Mouse (Mus musculus): ENCODE data around the gene Emx1. TPM values are rescaled to one million over a fixed set of nuclear protein-coding genes. Genes with fewer than 3 reads are reported as not detected.

The Emx1 gene
- polyA plus RNA-seq, 1 experiment from 2014 or later = 1.9 TPM

DNA sequence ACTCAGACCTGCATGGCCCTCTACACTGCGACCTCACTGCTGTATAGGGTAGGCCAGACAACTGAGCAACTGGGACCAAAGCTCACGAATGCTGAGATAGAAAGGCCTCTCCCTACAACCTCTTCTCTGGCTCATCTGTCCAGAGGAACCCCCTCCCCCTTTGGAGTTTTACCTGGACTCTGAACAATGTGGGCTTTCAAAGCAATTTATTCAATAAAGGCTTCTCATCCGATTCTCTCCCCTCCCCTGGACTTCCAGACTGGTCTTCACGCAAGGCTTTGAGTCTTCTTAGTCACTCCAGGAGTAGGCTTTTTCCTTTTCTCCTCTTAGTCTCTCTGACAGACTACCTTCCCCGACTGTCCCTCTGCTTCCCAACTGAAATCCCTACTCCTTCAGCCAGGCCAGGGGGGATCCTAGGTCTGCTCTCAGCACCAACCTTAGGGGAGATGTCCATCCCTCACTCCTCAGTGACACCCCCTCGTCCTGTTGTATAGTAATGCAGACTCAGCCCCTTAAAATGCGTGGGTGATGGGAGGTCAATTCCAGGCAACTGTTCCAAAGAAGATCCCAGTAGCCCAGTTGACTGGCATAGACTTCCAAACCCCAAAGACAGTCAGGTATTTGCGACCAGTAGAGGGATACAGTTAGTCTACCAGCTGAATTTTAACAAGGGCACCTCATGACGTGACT is 4.7 kb downstream of the Emx1 start:
- no peak overlapping the region for H3K4me3 ChIP-seq
- H3K36me3 ChIP-seq = no peaks in the 10 kb centered on the region
- H3K27ac ChIP-seq (replicated peaks) = no peak overlapping the region
- 12% methylated on average over 9 of the region's 9 CpGs for WGBS
- H3K9ac ChIP-seq = no peak overlapping the region
- no peak for ATAC-seq (ENCODE audit: low FRiP score, low read depth)
- no peaks in the 10 kb centered on the region for H3K9me3 ChIP-seq
- peaks cover 67% of the 10 kb centered on the region for H3K27me3 ChIP-seq
- no peak overlapping the region for H3K4me2 ChIP-seq
- H3K4me1 ChIP-seq (replicated peaks) = peaks cover 36% of the 10 kb centered on the region

DNA sequence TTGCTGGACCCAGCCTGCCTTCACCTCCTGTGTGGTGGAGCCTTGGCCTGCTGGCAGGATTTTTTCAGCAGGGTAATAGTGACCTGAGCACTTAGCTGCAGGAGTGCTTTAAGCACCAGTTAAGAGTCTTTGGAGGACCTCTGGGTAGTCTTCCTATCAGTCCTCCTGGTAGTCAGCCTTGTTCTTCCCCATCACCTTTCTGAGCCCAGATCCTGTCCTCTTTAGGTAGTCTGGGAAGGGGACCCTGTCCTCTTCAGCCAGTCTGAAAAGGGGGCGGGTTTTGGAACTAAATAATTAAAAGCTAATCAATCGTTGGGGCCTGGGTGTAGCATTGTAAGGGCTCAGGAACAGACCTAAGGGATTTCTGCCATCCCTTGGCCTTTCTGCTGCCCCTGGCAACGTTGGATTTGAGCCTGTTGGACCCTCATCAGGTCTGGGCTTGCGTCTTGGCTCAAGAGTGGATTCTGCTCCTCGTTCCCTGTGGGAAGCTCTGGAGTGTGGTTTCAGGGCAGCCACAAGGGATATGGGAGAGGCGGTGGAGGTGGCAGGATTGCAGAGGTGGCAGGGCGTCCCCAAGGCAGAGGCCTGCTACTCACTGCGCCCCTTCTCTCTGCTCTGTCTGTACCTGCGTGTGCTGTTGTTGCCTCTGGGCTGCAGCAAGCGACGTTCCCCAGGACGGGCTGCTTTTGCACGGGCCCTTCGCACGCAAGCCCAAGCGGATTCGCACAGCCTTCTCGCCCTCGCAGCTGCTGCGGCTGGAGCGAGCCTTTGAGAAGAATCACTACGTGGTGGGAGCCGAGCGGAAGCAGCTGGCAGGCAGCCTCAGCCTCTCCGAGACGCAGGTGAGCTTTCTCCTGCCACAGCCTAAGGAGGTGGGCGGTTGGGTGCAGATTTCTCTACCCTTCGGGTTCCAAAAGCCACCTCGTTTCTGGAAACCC is 6.4 kb downstream of the Emx1 start:
- Histone ChIP-seq H3K27me3 (peaks cover 65% of the 10 kb centered on the region), H3K4me2 (peak overlapping the region; percentile 14; the same call in 1 of the 2 replicates), H3K4me1 (replicated peaks) (peaks cover 18% of the 10 kb centered on the region), H3K9me3 (no peaks in the 10 kb centered on the region), H3K9ac (no peak overlapping the region), H3K27ac (replicated peaks) (no peak overlapping the region), H3K36me3 (no peaks in the 10 kb centered on the region), H3K4me3 (no peak overlapping the region)
- no peak for ATAC-seq (ENCODE audit: low FRiP score, low read depth)
- 5% methylated on average over 29 of the region's 29 CpGs for WGBS

DNA sequence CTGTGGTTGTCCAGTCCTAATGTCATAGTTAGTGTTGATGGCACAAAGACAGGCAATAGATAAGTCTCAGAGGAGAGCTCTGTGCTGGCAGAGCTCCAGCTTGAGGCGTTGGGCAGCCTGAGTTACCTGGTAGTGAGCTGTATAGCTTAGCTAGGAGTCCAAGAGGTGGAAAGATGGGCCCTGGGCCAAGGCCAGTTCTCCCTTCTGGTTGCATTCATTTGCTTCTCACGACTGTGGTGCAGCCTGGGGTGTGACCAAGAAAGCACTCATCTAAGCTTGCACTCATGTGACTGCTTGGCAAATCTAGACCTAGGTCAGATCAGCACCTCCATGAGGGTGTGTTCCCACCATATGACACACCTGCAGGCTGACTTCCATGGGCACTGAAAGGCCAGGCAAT is 10.7 kb downstream of the Emx1 start:
- Histone ChIP-seq H3K9ac (no peak overlapping the region), H3K36me3 (no peaks in the 10 kb centered on the region), H3K4me2 (no peak overlapping the region), H3K4me1 (replicated peaks) (peaks cover 5% of the 10 kb centered on the region; the same call in 1 of the 2 replicates), H3K4me3 (no peak overlapping the region), H3K27ac (replicated peaks) (no peak overlapping the region), H3K27me3 (peaks cover 35% of the 10 kb centered on the region), H3K9me3 (no peaks in the 10 kb centered on the region)
- 66% methylated on average over 2 of the region's 2 CpGs for WGBS
- ATAC-seq (ENCODE audit: low FRiP score, low read depth) = no peak

DNA sequence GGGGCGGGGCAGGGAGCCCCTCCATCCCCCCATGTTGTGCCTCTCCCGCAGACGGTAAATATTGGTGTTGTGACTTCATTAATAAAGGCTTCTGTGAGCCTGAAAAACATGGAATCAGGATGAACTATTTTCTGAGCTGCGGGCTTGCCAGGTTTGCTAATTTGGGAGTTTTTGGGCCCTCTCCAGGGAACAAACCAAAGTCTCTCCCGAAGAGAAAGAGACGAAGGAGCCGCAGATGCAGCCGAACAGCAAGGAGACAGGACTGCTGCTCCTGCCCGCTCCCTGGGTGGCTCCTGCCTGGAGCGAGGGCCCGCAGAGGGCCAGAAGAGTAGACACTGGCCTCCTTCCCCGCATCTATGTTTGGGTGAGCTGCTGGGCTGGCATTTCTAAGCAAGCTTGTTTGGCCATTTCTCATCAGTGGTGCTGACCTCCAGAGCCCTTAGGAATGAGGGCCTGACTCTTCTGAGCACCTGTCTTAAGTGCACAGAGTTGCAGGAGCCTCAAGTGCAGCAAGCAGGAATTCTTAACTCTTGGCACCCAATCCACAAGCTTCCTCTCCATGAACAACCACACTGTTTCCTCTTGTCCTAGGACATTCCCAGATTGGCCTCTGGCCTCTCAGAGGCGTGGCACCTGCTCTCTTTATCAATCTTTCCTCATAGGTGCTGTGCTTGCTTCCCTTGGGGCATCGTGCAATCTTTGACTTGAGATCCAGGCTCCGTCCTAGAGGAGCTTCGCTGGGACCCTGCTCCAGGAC is 19.1 kb downstream of the Emx1 start:
- 42% methylated on average over 16 of the region's 16 CpGs for WGBS
- peaks cover 17% of the 10 kb centered on the region for H3K27me3 ChIP-seq

DNA sequence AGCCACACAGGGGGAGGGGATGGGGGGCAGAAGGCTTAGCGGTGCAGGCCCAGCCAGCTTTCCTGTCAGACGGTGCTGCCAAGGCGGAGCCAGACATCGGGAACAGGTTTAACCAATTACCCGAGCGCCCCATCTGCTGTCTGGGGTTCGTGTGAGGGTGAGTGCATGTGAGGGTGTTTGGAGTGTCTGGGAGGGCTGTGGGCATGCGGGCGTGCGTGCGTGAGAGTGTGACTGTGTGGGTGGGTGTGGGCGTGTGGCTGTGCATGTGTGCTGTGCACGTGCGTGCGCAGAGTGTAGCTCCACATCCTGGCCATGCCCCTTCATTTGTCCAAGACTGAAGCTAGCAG is 19.7 kb downstream of the Emx1 start:
- Histone ChIP-seq H3K4me1 (replicated peaks) (no peaks in the 10 kb centered on the region), H3K27me3 (peaks cover 17% of the 10 kb centered on the region)
- ATAC-seq (ENCODE audit: low FRiP score, low read depth) = no peak

More for the DNA sequence above, 19.1 kb downstream of the Emx1 start:
- H3K36me3 ChIP-seq = no peaks in the 10 kb centered on the region
- H3K9ac ChIP-seq = no peak overlapping the region
- no peaks in the 10 kb centered on the region for H3K4me1 ChIP-seq (replicated peaks)
- no peak for ATAC-seq (ENCODE audit: low FRiP score, low read depth)
- no peak overlapping the region for H3K4me3 ChIP-seq
- no peak overlapping the region for H3K4me2 ChIP-seq
- no peaks in the 10 kb centered on the region for H3K9me3 ChIP-seq
- H3K27ac ChIP-seq (replicated peaks) = no peak overlapping the region

DNA sequence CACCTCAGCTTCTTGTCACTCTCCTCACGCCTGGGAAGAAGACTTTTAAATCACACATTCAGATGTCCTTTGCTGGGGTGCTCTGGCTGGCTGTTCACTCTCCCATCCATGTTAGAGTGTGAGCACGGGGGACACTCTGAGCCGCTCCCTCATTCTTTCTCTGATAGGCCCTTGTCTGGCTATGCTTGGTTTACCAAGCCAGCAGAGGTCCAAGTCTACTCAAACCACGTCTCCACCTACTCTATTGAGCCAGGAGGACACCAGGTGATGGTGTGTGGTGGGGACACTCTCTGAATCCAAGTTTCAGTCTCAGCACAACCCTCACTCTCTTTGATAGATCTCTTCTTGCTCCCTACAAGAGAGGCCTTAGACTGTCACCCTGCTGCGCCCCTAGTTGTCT is 20.1 kb downstream of the Emx1 start:
- WGBS = 74% methylated on average over 5 of the region's 5 CpGs
- H3K4me1 ChIP-seq (replicated peaks) = no peaks in the 10 kb centered on the region
- no peak overlapping the region for H3K9ac ChIP-seq
- H3K36me3 ChIP-seq = no peaks in the 10 kb centered on the region
- no peak overlapping the region for H3K27ac ChIP-seq (replicated peaks)
- H3K4me2 ChIP-seq = no peak overlapping the region
- peaks cover 17% of the 10 kb centered on the region for H3K27me3 ChIP-seq
- no peak for ATAC-seq (ENCODE audit: low FRiP score, low read depth)
- no peak overlapping the region for H3K4me3 ChIP-seq
- no peaks in the 10 kb centered on the region for H3K9me3 ChIP-seq

More for the DNA sequence above, 19.7 kb downstream of the Emx1 start:
- 49% methylated on average over 15 of the region's 15 CpGs for WGBS
- no peak overlapping the region for H3K4me3 ChIP-seq
- H3K9me3 ChIP-seq = no peaks in the 10 kb centered on the region
- H3K36me3 ChIP-seq = no peaks in the 10 kb centered on the region
- no peak overlapping the region for H3K4me2 ChIP-seq
- no peak overlapping the region for H3K9ac ChIP-seq
- no peak overlapping the region for H3K27ac ChIP-seq (replicated peaks)

DNA sequence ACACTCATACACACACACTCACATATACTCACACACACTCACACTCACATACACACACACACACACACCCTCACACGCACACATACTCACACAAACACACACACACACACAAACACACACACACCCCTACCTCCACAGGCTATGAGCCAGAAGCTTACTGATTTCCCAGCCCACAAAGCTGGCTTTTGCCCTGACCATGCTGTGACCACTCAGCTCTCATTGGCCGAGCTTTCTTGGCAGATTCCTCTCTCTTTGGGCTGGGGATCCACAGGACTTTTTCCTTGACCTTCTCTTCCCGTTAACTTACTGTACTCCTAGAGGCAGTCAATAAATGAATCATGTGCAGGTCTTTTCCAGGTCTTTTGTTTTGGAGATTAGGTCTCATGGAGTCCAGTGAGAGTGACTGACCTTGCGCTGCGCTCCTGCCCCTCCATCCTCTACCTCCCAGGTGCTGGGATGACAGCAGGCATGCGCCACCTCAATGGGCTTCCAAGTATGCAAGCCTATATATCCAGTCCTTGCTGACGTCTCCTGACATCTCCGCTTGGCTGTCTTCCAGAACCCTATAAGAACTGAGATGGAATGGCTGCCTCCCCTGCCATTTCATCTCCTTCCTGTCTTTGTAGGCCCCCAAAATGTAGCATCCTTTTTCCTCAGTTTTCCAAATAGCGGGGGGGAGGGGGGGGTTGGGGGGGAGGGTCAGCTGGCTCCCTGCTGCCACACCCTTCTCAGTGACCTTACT is 22.2 kb downstream of the Emx1 start:
- Histone ChIP-seq H3K9ac (no peak overlapping the region), H3K27me3 (peaks cover 17% of the 10 kb centered on the region), H3K36me3 (no peaks in the 10 kb centered on the region), H3K27ac (replicated peaks) (no peak overlapping the region), H3K4me1 (replicated peaks) (no peaks in the 10 kb centered on the region), H3K4me3 (no peak overlapping the region), H3K4me2 (no peak overlapping the region), H3K9me3 (no peaks in the 10 kb centered on the region)
- no peak for ATAC-seq (ENCODE audit: low FRiP score, low read depth)
- 76% methylated on average over 9 of the region's 9 CpGs for WGBS

DNA sequence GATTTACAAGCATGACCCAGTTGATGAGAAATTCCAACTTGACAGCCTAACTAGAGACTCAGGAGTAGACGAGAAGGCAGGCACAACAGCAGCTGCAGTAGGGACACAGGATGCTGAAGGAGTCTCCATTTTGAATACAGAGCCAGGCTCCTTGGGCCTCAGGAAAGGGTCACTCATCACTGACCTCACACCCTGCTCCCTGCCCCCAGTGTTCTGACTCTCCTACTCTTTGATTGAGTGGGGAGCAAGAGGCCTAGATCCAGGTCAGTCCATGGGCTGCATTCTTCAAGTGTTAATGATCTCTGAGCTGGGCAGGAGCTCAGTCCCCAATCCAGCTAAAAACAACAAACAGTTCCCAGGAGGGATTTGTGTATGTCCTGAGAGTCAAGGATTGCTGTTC is 23.4 kb downstream of the Emx1 start:
- peaks cover 9% of the 10 kb centered on the region; the same call in 1 of the 2 replicates for H3K27me3 ChIP-seq
- H3K9ac ChIP-seq = no peak overlapping the region
- no peaks in the 10 kb centered on the region for H3K36me3 ChIP-seq
- no peak overlapping the region for H3K4me2 ChIP-seq
- no peak overlapping the region for H3K27ac ChIP-seq (replicated peaks)
- no peaks in the 10 kb centered on the region for H3K4me1 ChIP-seq (replicated peaks)
- WGBS = 26% methylated on average over 1 of the region's 1 CpGs
- no peaks in the 10 kb centered on the region for H3K9me3 ChIP-seq
- no peak overlapping the region for H3K4me3 ChIP-seq
- no peak for ATAC-seq (ENCODE audit: low FRiP score, low read depth)

DNA sequence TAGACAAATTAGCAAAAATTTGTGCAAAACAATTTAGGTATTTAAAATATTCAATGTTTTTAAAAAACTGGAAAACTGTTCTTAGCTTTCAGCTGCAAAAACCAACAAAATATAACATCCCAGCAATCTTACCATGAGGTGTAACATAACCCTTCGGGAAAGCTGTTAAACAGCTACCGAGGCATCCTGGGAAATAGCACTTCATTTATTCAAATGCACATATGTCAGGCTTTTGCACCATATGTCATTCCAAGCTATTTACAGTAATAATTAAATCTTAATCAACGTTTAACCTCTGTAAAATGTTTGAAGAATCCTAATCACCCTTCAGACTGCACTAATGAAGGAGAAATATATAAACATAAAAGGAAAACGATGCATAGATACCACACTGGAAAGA is 31.0 kb downstream of the Emx1 start:
- Histone ChIP-seq H3K9me3 (no peaks in the 10 kb centered on the region), H3K4me3 (no peak overlapping the region), H3K4me2 (no peak overlapping the region), H3K36me3 (no peaks in the 10 kb centered on the region), H3K4me1 (replicated peaks) (0 out of 2 replicates have a peak, but pooled peaks cover 3% of the 10 kb centered on the region), H3K27me3 (0 out of 2 replicates have a peak, but pooled peaks cover 2% of the 10 kb centered on the region), H3K27ac (replicated peaks) (no peak overlapping the region), H3K9ac (no peak overlapping the region)
- no peak for ATAC-seq (ENCODE audit: low FRiP score, low read depth)
- 47% methylated on average over 4 of the region's 4 CpGs for WGBS

DNA sequence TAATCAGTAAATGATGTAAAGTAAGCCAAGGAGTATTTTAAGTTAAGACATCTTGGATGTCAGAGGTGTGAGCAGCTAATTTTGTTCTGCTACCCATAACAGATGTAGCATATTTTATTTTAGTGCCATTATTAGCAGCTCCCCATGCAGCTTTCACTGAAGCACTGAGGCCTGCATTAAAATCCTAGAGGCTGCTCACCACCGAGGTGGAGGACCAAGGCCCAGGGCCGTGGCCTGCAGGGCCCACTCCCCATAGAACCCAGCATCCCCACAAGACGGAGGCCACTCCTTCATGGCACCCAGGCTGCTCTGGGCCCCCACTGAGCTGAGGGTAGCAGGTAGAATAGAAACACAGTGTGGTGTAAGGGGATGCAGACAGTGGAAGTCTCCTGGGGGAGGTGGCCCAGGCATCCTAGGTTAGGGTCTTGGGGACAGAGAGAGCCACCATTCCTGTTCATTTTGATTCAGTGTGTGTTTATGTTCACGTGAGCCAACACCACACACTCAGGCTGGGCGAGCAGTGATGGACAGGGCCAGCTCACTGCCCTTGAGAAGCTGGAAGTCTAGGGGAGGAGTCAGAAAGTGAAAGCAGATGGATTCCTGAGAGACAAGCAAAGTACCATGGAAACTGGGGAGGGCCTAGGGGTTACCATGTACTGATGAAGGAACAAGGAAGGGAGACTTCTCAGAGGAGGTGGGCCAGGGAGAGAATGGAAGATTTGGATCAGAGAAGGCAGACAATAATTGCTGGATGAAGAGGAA is 31.6 kb downstream of the Emx1 start:
- Histone ChIP-seq H3K4me3 (no peak overlapping the region), H3K9me3 (no peaks in the 10 kb centered on the region), H3K27me3 (0 out of 2 replicates have a peak, but pooled peaks cover 2% of the 10 kb centered on the region), H3K4me1 (replicated peaks) (0 out of 2 replicates have a peak, but pooled peaks cover 3% of the 10 kb centered on the region), H3K9ac (no peak overlapping the region), H3K27ac (replicated peaks) (0 out of 2 replicates have a peak overlapping the region, but pooled peaks have one; percentile 14), H3K4me2 (no peak overlapping the region), H3K36me3 (no peaks in the 10 kb centered on the region)
- no peak for ATAC-seq (ENCODE audit: low FRiP score, low read depth)
- WGBS = 24% methylated on average over 5 of the region's 5 CpGs

DNA sequence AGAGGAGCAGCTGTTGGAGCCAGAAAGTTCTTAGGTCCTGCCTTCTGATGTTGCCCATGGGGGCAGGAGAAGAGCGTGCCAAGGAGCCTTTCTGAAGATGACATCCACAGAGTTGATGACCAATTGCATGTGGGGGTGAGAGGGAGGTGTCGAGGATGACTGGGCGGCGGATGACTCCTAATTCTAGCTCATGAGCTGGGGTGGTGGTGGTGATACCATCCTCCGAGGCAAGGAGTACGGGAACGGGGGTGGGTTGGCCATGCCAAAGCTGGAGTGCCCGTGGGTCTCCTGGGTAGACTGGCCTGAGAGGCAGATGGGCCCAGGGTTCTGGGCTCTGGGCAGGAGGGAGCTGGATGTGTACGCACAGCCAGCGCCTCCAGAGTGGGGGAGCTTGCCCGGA is 32.5 kb downstream of the Emx1 start:
- H3K27ac ChIP-seq (replicated peaks) = no peak overlapping the region

More for the DNA sequence above, 32.5 kb downstream of the Emx1 start:
- 95% methylated on average over 11 of the region's 11 CpGs for WGBS
- no peaks in the 10 kb centered on the region for H3K9me3 ChIP-seq
- 0 out of 2 replicates have a peak, but pooled peaks cover 3% of the 10 kb centered on the region for H3K4me1 ChIP-seq (replicated peaks)
- H3K4me3 ChIP-seq = no peak overlapping the region
- no peak overlapping the region for H3K9ac ChIP-seq
- no peak overlapping the region for H3K4me2 ChIP-seq
- no peak for ATAC-seq (ENCODE audit: low FRiP score, low read depth)
- 0 out of 2 replicates have a peak, but pooled peaks cover 5% of the 10 kb centered on the region for H3K27me3 ChIP-seq
- no peaks in the 10 kb centered on the region for H3K36me3 ChIP-seq
